Mouse (Mus musculus) midbrain, embryonic 12.5 days (tissue): ENCODE results near the gene Rtl10. TPM values are rescaled to one million over a fixed set of nuclear protein-coding genes. Genes with fewer than 3 reads are reported as not detected.

ENCODE experiments used
- ATAC-seq: fragments of 200-750 bp; cut with Nextera tagmentation; 2 replicates; pipeline ENCODE4 v1.8.0; 2017; ENCODE audit warnings: low read depth, moderate TSS enrichment, moderate library complexity; ENCODE audit not compliant: low FRiP score
- H3K27ac ChIP-seq: fragments of 300-500 bp; sonication (generic); replicated peaks from 2 replicates; pipeline ENCODE4 v1.5.1; 2016; ENCODE audit warnings: mild to moderate bottlenecking
- H3K27me3 ChIP-seq: fragments of 300-500 bp; sonication (generic); 2 replicates; pipeline ENCODE4 v1.6.1; 2016; ENCODE audit warnings: mild to moderate bottlenecking
- H3K36me3 ChIP-seq: fragments of 300-500 bp; sonication (generic); 2 replicates; pipeline ENCODE4 v1.6.1; 2016
- H3K4me1 ChIP-seq: fragments of 300-500 bp; sonication (generic); 2 replicates; pipeline ENCODE4 v1.6.1; 2016
- H3K4me2 ChIP-seq: fragments of 300-500 bp; sonication (generic); replicated peaks from 2 replicates; pipeline ENCODE4 v1.6.1; 2016; ENCODE audit warnings: mild to moderate bottlenecking, moderate library complexity
- H3K4me3 ChIP-seq: fragments of 300-500 bp; sonication (generic); 2 replicates; pipeline ENCODE4 v1.5.1; 2016; ENCODE audit warnings: mild to moderate bottlenecking
- H3K9ac ChIP-seq: fragments of 300-500 bp; sonication (generic); replicated peaks from 2 replicates; pipeline ENCODE4 v1.6.1; 2016; ENCODE audit warnings: mild to moderate bottlenecking, moderate library complexity
- H3K9me3 ChIP-seq: fragments of 300-500 bp; sonication (generic); 2 replicates; pipeline ENCODE4 v1.6.1; 2016; ENCODE audit warnings: mild to moderate bottlenecking
- WGBS: fragments of 180-500 bp; shearing (Covaris S2); methylation state at CpG from one replicate; pipeline ENCODE4 v1.1.7; 2016; 5-methylcytosine and 5-hydroxymethylcytosine counted together
- polyA plus RNA-seq: library from polyadenylated mRNA; unstranded; fragments of >200 nt; fragmentation: Nextera tagmentation; extraction: Ambion mirVana; gene quantifications from 2 replicates; pipeline ENCODE4 v1.2.1, GENCODE M21; 2016

The Rtl10 gene
- polyA plus RNA-seq, 1 experiment from 2014 or later: 2.1 TPM

DNA sequence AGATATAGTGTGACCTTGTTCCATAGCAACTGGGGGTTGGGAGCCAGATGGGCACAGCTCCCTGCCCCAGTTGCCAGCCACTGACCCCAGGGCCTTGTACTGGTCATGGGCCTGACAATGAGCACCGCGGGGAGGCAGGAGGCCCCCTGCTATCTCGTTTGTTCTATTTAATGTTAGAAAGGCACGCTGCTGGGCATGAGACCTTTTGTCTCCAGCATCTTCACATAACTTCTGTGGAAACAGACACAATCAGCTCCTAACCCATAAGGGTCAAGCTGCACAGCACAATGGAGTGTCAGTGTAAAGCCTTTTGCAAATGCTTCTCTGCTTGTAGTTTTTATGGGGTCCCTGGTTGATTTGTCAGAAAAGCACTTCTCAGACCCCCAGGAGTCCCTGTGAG is 14.3 kb upstream of the Rtl10 start:
- no peak overlapping the region for H3K9ac ChIP-seq
- no peak overlapping the region for H3K4me2 ChIP-seq
- peaks cover 22% of the 10 kb centered on the region for H3K4me1 ChIP-seq
- 12% methylated on average over 4 of the region's 4 CpGs for WGBS
- H3K4me3 ChIP-seq: no peak overlapping the region
- no peaks in the 10 kb centered on the region for H3K36me3 ChIP-seq
- H3K9me3 ChIP-seq: no peaks in the 10 kb centered on the region
- peak overlapping the region; percentile 43; the same call in 1 of the 2 replicates for H3K27ac ChIP-seq
- ATAC-seq: no peak
- peaks cover 20% of the 10 kb centered on the region for H3K27me3 ChIP-seq

DNA sequence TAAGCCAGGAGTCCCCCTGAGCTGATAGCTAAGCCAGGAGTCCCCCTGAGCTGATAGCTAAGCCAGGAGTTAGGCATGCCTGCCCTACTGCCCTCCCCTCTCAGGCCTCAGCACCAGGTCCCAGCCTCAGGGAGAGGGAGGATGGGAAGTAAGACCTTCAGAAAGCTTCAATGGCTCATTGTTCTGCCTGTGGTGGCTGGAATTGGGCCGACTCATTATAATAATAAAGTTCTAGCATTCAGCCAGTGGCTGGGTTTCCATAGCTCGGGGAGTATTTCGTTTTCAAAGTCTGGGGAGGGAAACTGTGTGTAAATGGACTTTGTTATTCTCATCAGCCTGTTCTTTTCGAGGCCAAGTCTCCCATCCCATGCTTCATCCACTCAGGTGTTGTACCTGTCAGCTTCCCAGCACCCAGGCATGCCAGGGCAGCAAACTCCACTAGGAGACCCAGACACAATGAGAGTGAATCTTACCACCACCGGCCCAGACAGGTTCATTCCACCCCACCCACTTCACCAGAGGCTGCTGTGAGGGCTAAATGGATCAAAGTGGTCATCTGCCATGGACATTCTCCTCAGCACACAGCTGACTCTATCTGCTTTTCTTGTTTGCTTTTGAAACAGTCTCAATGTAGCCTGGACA is 13.8 kb upstream of the Rtl10 start:
- 22% methylated on average over 5 of the region's 5 CpGs for WGBS
- ATAC-seq: peak; percentile 54; the same call in 1 of the 2 replicates
- H3K4me1 ChIP-seq: peaks cover 17% of the 10 kb centered on the region
- H3K27me3 ChIP-seq: peaks cover 20% of the 10 kb centered on the region
- no peak overlapping the region for H3K9ac ChIP-seq
- H3K4me2 ChIP-seq: no peak overlapping the region
- peak overlapping the region; percentile 43; the same call in 1 of the 2 replicates for H3K27ac ChIP-seq
- no peak overlapping the region for H3K4me3 ChIP-seq
- H3K36me3 ChIP-seq: no peaks in the 10 kb centered on the region
- H3K9me3 ChIP-seq: no peaks in the 10 kb centered on the region

GRCm38 (mm10) chr16:18486126-18486525 is 12.6 kb upstream of the Rtl10 start:
- WGBS: 92% methylated on average over 2 of the region's 2 CpGs

GRCm38 (mm10) chr16:18490281-18490680 is 8.4 kb upstream of the Rtl10 start:
- Histone ChIP-seq H3K9me3 (no peaks in the 10 kb centered on the region), H3K4me2 (no peak overlapping the region), H3K36me3 (no peaks in the 10 kb centered on the region), H3K27ac (no peak overlapping the region), H3K9ac (no peak overlapping the region), H3K4me1 (no peaks in the 10 kb centered on the region), H3K4me3 (no peak overlapping the region), H3K27me3 (no peaks in the 10 kb centered on the region)
- ATAC-seq: no peak
- WGBS: 94% methylated on average over 3 of the region's 3 CpGs

More at GRCm38 (mm10) chr16:18486126-18486525, 12.6 kb upstream of the Rtl10 start:
- H3K9me3 ChIP-seq: no peaks in the 10 kb centered on the region
- no peak overlapping the region for H3K4me2 ChIP-seq
- peaks cover 14% of the 10 kb centered on the region; the same call in 1 of the 2 replicates for H3K27me3 ChIP-seq
- no peak for ATAC-seq
- H3K36me3 ChIP-seq: no peaks in the 10 kb centered on the region
- H3K27ac ChIP-seq: no peak overlapping the region
- peaks cover 16% of the 10 kb centered on the region for H3K4me1 ChIP-seq
- no peak overlapping the region for H3K4me3 ChIP-seq
- no peak overlapping the region for H3K9ac ChIP-seq

DNA sequence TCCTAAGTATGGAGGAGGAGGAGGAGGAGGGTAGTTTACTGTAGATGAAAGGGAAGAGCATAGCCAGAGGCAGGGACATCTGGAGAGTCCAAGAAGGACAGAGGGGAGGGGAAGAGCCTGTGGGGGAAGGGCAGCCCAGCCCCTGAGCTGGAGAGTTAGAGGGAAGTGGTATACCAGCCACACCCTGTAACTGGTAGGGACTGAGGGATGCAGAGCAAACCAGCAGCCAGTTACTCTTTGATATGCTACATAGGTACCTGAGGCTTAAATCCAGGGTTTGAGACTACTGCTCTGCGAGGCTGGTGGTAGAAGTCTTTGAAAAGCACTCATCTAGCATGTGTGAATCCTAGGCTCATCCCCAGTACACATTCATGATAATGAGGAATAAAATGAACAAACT is 7.8 kb upstream of the Rtl10 start:
- Histone ChIP-seq H3K27ac (no peak overlapping the region), H3K36me3 (no peaks in the 10 kb centered on the region), H3K27me3 (no peaks in the 10 kb centered on the region), H3K4me3 (no peak overlapping the region), H3K4me2 (no peak overlapping the region), H3K9ac (no peak overlapping the region), H3K9me3 (no peaks in the 10 kb centered on the region), H3K4me1 (no peaks in the 10 kb centered on the region)
- ATAC-seq: no peak
- WGBS: 76% methylated on average over 1 of the region's 1 CpGs

DNA sequence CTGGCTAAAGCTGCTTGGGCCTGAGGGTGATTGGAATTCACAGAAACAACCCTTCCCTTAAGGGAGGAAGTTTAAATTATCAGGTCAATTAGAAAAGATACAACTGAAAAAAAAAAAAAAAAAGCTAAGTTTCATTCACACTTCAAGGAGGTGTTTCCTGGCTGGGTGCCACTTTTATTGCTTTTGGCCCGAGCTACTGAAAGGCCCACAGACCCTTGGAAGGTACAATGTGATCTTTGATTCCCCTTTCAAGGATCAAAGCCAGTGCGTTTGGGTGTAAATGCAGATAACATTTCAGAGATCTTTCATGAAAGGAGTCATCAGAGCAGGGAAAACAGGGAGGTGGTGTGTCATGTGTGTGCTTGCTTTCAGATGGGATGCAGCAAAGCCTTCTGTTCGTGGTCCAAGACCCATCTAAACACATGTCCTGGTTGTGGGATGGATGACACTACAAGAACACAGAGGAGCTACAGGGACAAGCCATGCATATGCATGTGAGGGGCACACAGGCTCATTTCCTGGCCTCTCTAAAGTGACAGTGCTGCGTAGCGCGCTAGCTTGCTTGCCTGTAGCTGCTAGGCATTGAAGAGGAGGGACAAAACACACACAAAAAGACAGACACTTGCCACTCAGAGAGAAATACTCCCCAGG is 711 bp upstream of the Rtl10 start:
- peak overlapping the region; percentile 83 for H3K9ac ChIP-seq
- 4% methylated on average over 6 of the region's 6 CpGs for WGBS
- peaks cover 19% of the 10 kb centered on the region for H3K4me1 ChIP-seq
- peak overlapping the region; percentile 92 for H3K27ac ChIP-seq
- peak overlapping the region; percentile 77 for H3K4me2 ChIP-seq
- H3K36me3 ChIP-seq: peaks cover 17% of the 10 kb centered on the region
- H3K4me3 ChIP-seq: peak overlapping the region; percentile 69
- no peaks in the 10 kb centered on the region for H3K9me3 ChIP-seq
- no peaks in the 10 kb centered on the region for H3K27me3 ChIP-seq
- ATAC-seq: no peak

DNA sequence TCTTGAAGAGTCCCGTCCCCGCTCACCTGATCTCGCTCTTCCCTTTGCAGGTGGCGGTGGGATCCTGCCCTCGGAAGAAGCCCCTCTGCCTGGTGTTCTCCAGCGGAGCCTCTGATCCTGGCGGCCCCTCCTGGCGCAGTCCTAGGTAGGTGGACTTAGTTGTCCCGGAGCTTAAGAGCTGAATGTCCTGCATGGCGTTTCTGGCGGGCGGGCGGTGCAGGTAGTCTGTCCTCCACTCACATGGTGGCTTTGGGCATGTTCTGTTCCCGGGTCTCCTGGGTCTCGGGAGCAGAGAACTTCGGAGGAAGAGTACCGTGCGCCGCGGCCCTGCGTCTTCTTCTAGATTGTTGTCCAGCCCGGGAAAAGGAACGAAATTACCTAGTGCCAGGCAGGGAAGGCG is 295 bp downstream of the Rtl10 start:
- H3K9me3 ChIP-seq: no peaks in the 10 kb centered on the region
- H3K27ac ChIP-seq: 0 out of 2 replicates have a peak overlapping the region, but pooled peaks have one; percentile 92

DNA sequence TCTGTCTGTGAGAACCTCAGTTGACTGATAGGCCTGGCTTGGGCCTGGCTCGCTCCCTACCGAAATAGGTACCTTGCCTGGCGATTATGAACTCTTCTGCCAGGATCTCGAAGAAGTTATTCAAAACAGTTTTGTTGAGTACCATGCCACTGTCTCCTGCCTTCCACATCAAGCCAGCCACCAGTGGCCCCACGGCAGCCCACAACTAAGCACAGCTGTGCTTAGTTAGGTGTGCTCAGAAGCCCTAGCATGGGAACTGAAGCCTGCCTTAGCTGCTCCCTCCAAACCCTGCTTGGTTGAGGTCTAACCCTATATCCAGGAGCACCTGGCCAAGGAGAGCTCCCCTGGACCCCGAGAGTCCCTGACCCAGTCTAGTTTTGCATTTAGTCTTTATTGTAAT is 2.8 kb downstream of the Rtl10 start:
- 96% methylated on average over 6 of the region's 6 CpGs for whole genome bisulfite sequencing
- no peak for ATAC-seq

More for the DNA sequence above, 295 bp downstream of the Rtl10 start:
- Histone ChIP-seq H3K27me3 (no peaks in the 10 kb centered on the region), H3K4me3 (peak overlapping the region; percentile 69), H3K4me2 (peak overlapping the region; percentile 77), H3K9ac (peak overlapping the region; percentile 83), H3K4me1 (peaks cover 19% of the 10 kb centered on the region), H3K36me3 (peaks cover 17% of the 10 kb centered on the region)
- no peak for ATAC-seq
- WGBS: under 1% methylated on average over 24 of the region's 24 CpGs

DNA sequence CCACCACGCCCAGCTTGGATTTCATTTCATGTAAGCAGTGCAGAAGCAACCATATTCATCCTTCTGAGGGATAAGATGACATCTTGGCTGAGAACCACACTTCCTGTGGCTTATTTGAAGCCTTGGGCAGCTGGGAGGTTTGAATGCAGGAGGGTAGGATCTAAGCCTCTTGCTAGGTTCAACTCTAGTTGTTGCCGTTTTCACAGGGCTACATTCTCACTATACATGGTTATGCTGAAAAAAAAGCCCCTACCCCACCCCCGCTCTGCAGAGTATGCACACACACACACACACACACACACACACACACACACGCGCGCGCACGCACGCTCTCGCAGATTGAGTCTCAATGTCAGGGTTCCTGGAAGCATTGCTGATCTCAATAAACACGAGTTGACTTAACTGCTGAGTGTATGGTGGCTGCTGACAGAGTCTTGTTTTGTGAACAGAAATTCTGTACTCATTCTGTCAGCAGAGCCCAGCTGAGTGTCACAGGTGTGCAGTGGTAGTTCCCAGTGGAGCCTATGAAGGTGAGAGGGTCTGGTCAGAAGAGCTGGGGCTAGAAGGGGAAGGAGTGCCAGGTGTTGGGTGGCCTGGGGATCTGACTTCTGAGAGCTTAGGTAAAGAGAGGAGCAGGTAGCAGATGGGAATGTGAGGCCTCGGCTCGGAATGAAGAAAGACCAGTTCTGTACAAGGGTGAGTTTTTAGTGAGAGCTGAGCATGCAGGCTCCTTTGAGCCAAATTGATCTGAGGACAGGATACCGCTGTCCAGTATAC is 5.1 kb downstream of the Rtl10 start:
- H3K9ac ChIP-seq: no peak overlapping the region
- H3K4me2 ChIP-seq: no peak overlapping the region
- H3K4me1 ChIP-seq: peaks cover 12% of the 10 kb centered on the region
- no peak for ATAC-seq
- no peaks in the 10 kb centered on the region for H3K27me3 ChIP-seq
- no peaks in the 10 kb centered on the region for H3K9me3 ChIP-seq
- peaks cover 17% of the 10 kb centered on the region for H3K36me3 ChIP-seq
- H3K27ac ChIP-seq: no peak overlapping the region
- no peak overlapping the region for H3K4me3 ChIP-seq
- 96% methylated on average over 14 of the region's 14 CpGs for whole genome bisulfite sequencing

More for the DNA sequence above, 2.8 kb downstream of the Rtl10 start:
- H3K4me1 ChIP-seq: peaks cover 19% of the 10 kb centered on the region
- H3K4me3 ChIP-seq: no peak overlapping the region
- peaks cover 17% of the 10 kb centered on the region for H3K36me3 ChIP-seq
- no peak overlapping the region for H3K27ac ChIP-seq
- H3K9me3 ChIP-seq: no peaks in the 10 kb centered on the region
- H3K9ac ChIP-seq: no peak overlapping the region
- H3K4me2 ChIP-seq: no peak overlapping the region
- H3K27me3 ChIP-seq: no peaks in the 10 kb centered on the region

DNA sequence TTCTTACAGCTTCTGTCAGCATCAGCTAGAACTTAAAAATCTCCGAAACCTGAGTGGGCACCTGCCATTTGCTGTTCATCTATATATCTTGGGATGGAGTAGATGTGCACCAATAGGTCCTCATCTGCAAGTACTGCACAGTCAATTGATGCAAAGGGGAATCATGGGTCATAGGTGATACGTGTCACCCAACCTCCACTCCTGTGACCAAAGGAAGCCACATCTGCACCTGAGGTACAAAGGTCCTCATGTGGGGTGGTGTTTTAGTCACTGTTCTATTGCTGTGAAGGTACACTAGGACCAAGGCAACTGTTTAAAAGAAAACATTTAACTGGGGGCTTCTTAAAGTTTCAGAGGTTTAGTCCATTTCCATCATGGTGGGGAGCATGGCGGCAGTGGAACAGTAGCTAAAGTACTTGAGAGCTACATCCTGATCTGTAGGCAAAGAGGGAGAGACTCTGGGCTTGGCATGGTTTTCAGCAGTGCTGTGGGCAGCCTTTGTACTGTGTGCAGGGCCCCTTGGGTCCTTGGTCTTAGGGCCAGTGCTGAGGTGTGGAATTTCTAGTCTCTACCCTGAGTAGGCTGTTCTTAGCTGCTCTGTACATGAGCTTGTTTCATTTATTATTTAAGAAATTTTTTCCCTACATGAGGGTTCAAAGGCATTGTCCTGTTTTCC is 8.0 kb downstream of the Rtl10 start:
- Histone ChIP-seq H3K36me3 (peaks cover 7% of the 10 kb centered on the region), H3K9ac (no peak overlapping the region), H3K27ac (no peak overlapping the region), H3K4me1 (0 out of 2 replicates have a peak, but pooled peaks cover 4% of the 10 kb centered on the region), H3K9me3 (no peaks in the 10 kb centered on the region), H3K27me3 (no peaks in the 10 kb centered on the region), H3K4me3 (no peak overlapping the region), H3K4me2 (no peak overlapping the region)
- 95% methylated on average over 3 of the region's 3 CpGs for WGBS
- no peak for ATAC-seq

DNA sequence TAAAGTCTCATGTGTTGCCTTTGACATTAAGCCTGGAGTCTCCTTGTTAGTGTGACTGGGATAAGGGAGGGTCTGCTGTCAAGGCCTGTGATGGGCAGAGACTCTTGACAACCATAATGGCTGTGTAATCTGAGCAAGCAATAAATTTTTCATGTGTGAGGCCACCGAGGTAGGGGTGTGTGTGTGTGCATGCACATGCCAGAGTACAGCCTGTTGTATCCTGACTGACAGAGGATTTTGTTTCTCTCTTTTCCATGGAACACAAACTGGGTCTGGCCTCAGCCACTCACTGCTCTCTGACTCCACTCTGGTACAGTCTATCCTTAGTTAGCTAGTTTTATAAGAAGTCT is 8.5 kb downstream of the Rtl10 start:
- Histone ChIP-seq H3K9me3 (no peaks in the 10 kb centered on the region), H3K4me2 (no peak overlapping the region), H3K36me3 (peaks cover 3% of the 10 kb centered on the region), H3K9ac (no peak overlapping the region), H3K27ac (no peak overlapping the region), H3K4me1 (0 out of 2 replicates have a peak, but pooled peaks cover 4% of the 10 kb centered on the region), H3K4me3 (no peak overlapping the region), H3K27me3 (no peaks in the 10 kb centered on the region)
- 70% methylated on average over 1 of the region's 1 CpGs for WGBS
- no peak for ATAC-seq
